Mouse (Mus musculus): ENCODE measurements around the gene Tmub2.

DNA sequence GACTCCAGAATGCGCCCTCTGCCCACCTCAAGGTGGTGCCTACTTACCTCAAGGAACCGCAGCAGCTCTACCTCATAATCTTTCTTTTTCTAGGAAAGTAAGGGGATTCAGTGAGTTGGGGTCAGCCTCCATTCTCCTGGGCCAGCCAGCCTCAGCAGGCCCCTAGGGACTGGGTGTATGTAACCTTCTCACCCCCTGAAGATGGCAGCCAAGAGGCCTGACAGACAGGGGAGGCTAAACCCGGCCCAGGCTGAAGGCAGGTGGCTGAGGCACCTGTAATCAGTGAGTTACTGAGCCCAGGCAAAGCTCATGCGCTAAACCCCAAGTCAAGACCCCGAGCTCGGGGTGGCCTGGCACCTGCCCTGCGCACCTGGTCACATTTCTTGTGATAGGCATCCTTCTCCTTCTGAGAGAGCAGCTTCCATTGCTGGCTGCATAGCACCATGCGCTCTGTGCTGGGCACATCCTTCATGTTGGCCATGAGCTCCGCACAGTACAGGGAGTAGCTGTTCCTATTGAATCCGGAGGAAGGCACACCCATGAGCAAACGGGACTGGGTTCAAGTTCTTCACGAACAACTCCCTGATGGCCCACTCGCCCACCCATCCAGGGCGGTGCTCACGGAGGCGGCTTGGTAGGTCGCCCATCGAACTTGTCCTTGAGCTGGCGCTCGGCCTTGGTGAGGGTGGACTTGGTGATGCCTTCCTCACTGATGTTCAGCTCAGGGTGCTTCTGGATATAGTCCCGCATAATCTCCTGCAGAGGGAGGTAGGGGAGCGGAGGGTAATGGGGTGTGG, 25.3 kb downstream of the Tmub2 start:
- no peak for TF ChIP-seq CTCF (IDR thresholded peaks at IDR 0.05; ENCODE audit: control insufficient read depth, insufficient read depth, insufficient read length)
- TF ChIP-seq USF1 (IDR thresholded peaks at IDR 0.05; ENCODE audit: low read depth): no peak
- TF ChIP-seq CEBPB (IDR thresholded peaks at IDR 0.05; ENCODE audit: low read depth): no peak
- no peak for TF ChIP-seq FOSL1 (IDR thresholded peaks at IDR 0.05; ENCODE audit: insufficient read depth, low read length, poor library complexity, severe bottlenecking)
- TF ChIP-seq MAX (IDR thresholded peaks at IDR 0.05): no peak
- TF ChIP-seq MYOG (IDR thresholded peaks at IDR 0.05; ENCODE audit: control insufficient read depth, extremely low read depth, insufficient read length): no peak

Data from C2C12 (cell line).